Mouse (Mus musculus): Measurements from ENCODE around the gene Hscb. TPM values are rescaled to one million over a fixed set of nuclear protein-coding genes. Genes with fewer than 3 reads are reported as not detected.

Hscb gene
- polyA plus RNA-seq, 1 experiment from 2014 or later, result 28.2 TPM

DNA sequence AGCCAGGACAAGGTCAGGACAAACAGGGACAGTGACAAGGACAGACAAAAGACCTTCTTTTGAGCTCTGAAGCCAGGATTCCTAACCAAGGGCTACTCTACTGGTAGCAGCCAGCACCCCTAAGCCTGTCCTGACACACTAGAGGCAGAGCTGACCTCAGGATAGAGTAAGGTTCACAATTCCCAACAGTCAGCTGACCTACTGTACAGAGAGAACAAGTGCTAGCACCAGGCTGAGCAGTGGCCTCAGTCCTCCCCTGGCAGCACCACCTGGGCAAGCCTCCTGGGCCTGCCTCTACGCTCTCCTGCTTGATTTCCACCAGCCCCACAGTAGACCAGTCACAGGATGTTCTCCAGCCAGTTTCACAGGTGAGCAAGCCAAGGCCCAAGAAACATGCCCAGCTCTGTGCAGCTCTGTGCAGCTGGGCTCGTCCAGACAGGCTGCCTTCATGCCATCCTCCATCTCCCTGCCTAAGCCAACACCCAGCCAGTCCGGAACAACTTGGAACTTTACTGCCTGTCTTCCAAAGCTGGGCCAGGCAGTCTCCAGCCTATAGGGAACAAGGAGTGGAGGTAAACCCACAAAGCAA, 38.4 kb downstream of the Hscb start:
- H3K36me3 ChIP-seq, result peaks cover 34% of the 10 kb centered on the region

DNA sequence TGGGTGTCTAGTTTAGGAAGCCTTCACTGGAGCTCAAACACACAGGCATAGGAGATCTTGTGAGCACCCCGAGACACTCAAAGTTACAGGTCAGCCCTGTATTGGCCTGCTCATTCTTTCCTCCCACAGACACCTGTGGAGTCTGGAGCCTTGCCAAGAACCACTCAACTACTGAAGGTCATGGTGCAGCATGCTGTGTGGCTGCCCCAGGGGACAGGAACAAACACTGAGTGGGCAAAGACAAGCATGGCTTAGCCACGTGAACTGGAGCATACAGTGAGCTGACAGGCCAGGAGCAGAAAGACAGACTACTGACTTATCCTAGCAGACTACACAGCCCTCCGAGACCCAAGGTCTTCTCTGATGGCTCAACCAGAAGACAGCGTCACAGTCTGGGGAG, 41.9 kb downstream of the Hscb start:
- no peak overlapping the region for H3K4me2 ChIP-seq
- no peak overlapping the region for H3K4me3 ChIP-seq (replicated peaks)
- H3K9ac ChIP-seq, result no peak overlapping the region
- H3K4me1 ChIP-seq, result 0 out of 2 replicates have a peak, but pooled peaks cover 5% of the 10 kb centered on the region
- H3K27me3 ChIP-seq (replicated peaks), result no peaks in the 10 kb centered on the region
- WGBS, result 65% methylated on average over 4 of the region's 4 CpGs
- no peak overlapping the region for H3K27ac ChIP-seq
- H3K36me3 ChIP-seq, result peaks cover 60% of the 10 kb centered on the region
- ATAC-seq (ENCODE audit: insufficient read depth, low FRiP score, low read depth), result peak; percentile 70; the same call in 1 of the 2 replicates
- H3K9me3 ChIP-seq, result no peaks in the 10 kb centered on the region

More for the DNA sequence above, 38.4 kb downstream of the Hscb start:
- 80% methylated on average over 3 of the region's 3 CpGs for WGBS
- Histone ChIP-seq H3K27me3 (replicated peaks) (no peaks in the 10 kb centered on the region), H3K4me3 (replicated peaks) (no peak overlapping the region), H3K9me3 (no peaks in the 10 kb centered on the region), H3K4me1 (peaks cover 14% of the 10 kb centered on the region; the same call in 1 of the 2 replicates), H3K9ac (no peak overlapping the region), H3K27ac (no peak overlapping the region; the same call in 1 of the 2 replicates), H3K4me2 (no peak overlapping the region)
- no peak for ATAC-seq (ENCODE audit: insufficient read depth, low FRiP score, low read depth)

DNA sequence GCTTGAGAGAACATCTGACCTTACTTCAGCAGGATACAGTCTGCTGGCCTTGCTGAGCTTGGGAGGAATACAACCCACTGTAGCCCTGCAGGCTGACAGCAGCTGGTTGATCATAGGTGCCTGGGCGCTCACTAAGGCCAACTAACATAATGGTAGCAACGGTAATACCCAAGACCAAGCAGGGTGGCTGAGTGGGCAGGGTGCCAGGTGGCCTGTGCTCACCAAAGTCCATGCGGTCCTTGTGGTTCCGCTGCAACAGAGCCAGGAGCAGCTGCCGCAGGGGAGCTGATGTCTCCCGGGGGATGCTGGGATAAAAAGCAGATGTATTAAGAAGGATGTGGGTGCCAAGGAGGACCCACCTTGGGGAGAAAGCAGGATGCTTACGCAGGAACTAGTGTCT, 45.2 kb downstream of the Hscb start:
- no peak overlapping the region for H3K27ac ChIP-seq
- H3K9ac ChIP-seq, result no peak overlapping the region
- 91% methylated on average over 7 of the region's 7 CpGs for WGBS
- no peak for ATAC-seq (ENCODE audit: insufficient read depth, low FRiP score, low read depth)
- H3K27me3 ChIP-seq (replicated peaks), result no peaks in the 10 kb centered on the region
- no peak overlapping the region for H3K4me2 ChIP-seq
- peaks cover 78% of the 10 kb centered on the region for H3K36me3 ChIP-seq
- no peak overlapping the region for H3K4me3 ChIP-seq (replicated peaks)
- no peaks in the 10 kb centered on the region for H3K9me3 ChIP-seq
- H3K4me1 ChIP-seq, result no peaks in the 10 kb centered on the region

DNA sequence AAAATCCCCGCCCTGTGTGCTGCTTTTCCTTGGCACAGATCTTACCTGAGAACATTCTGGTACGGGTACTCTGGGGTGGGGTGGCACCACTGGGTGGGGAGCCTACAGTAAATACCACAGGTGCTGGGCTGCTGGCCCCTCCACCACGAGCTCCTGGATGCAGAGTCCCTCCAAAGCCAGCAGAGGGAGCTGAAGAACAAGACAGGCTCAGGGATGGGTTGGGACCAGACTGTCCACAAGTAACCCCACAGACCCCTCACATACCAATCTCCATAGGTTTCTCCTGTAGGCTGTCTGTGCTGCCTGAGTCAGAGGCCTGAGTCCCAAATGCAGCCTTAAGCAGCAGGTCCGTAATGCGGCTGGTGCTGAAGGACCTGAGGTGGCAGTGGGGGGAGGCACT, 50.9 kb downstream of the Hscb start:
- no peak overlapping the region for H3K9ac ChIP-seq
- WGBS, result 60% methylated on average over 5 of the region's 5 CpGs
- H3K9me3 ChIP-seq, result no peaks in the 10 kb centered on the region
- H3K4me3 ChIP-seq (replicated peaks), result no peak overlapping the region
- peak; percentile 32; the same call in 1 of the 2 replicates for ATAC-seq (ENCODE audit: insufficient read depth, low FRiP score, low read depth)
- H3K4me2 ChIP-seq, result no peak overlapping the region
- H3K36me3 ChIP-seq, result peaks cover 75% of the 10 kb centered on the region
- no peaks in the 10 kb centered on the region for H3K4me1 ChIP-seq
- no peak overlapping the region for H3K27ac ChIP-seq
- no peaks in the 10 kb centered on the region for H3K27me3 ChIP-seq (replicated peaks)

DNA sequence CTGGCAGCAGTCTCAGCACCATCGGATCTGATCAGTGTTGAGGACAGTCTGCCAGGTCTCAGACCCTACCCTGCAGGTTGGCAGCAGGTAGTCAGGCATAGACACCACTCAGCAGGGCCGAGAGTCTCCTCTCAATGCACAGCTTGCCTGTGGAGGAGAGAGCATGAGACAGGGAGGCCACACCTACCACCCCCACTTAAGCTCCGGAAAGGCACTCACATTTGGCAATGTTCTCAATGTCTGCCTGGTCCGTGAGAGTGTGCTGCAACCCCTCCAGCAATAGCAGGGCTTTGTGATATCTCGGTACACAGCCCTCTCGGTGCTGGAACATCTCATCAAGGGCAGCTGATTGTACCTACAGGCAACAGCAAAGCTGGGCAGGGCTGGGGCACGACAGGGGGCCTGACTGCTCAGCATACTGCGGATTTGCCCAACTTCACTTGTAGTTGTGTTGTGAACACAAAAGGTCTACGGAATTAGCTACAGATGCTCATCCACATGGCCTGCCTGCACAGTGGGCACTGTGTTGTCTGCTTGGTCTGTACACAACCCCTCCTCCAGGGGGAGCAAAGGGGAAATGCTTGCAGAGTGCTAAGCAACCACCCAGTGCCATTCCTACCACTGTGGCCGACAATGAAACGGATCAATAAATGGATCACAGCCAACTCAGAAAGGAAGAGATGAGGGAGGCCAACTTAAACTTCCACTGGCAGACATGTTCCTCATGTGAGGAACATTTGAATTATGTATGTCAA, 53.3 kb downstream of the Hscb start:
- Histone ChIP-seq H3K27ac (no peak overlapping the region), H3K4me1 (no peaks in the 10 kb centered on the region), H3K9ac (no peak overlapping the region), H3K9me3 (no peaks in the 10 kb centered on the region), H3K4me3 (replicated peaks) (no peak overlapping the region), H3K27me3 (replicated peaks) (no peaks in the 10 kb centered on the region), H3K4me2 (no peak overlapping the region), H3K36me3 (peaks cover 52% of the 10 kb centered on the region)
- WGBS, result 77% methylated on average over 11 of the region's 11 CpGs
- no peak for ATAC-seq (ENCODE audit: insufficient read depth, low FRiP score, low read depth)

DNA sequence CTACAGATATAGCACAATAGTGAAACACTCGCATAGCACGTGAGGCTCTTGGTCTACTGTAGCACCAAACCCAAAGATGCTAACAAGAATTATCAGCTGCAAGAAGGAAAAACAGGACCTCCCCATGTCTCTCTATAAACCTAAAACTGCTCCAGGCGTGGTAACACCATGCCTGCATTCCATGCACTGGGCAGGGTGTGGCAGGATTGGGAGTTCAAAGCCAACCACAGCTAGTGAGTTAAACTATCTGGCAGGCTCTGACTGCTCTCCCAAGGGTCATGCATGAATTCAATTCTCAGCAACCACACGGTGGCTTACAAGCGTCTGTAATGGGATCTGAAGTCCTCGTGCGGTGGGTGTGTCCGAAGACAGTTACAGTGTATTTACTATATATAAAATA, 56.4 kb downstream of the Hscb start:
- WGBS, result 68% methylated on average over 8 of the region's 8 CpGs
- no peaks in the 10 kb centered on the region for H3K27me3 ChIP-seq (replicated peaks)

DNA sequence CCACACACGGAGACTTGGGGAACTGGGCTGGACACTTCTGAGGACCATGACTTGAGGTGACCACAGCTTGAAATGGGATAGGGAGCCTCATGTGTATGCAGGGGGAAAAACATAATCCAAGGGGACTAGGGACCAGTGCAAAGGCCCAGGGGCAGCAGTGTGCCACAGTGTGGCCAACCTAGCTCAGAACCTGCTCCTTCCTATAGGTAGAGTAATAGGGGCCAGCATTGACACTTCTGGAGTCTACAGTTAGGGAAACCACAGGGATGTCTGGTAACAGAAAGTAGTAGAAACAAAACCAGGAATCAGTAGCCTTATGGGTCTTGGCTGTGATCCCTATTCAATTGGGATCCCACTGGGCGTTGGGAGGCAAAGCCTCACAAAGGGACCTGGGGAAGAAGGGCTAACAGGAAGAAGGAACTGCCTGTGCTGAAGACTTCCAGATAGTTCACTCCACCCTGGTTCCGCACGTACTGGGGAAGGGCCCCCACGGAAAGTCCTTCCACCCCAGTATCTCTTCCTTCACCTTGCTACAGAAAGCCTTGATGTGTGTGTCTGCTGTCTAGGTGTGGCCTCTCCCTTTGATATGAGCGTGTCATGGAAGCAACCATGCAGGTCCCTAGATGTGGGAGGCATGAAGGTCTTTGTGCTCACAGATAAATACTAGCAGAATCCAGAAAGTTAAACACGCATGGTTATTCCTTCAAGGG, 57.9 kb downstream of the Hscb start:
- peak; percentile 40; the same call in 1 of the 2 replicates for ATAC-seq (ENCODE audit: insufficient read depth, low FRiP score, low read depth)
- H3K4me3 ChIP-seq (replicated peaks), result no peak overlapping the region
- H3K27me3 ChIP-seq (replicated peaks), result no peaks in the 10 kb centered on the region
- no peaks in the 10 kb centered on the region for H3K9me3 ChIP-seq
- H3K9ac ChIP-seq, result no peak overlapping the region
- peaks cover 20% of the 10 kb centered on the region for H3K36me3 ChIP-seq
- 73% methylated on average over 7 of the region's 7 CpGs for WGBS
- peaks cover 15% of the 10 kb centered on the region for H3K4me1 ChIP-seq
- no peak overlapping the region for H3K27ac ChIP-seq
- H3K4me2 ChIP-seq, result no peak overlapping the region

More for the DNA sequence above, 56.4 kb downstream of the Hscb start:
- H3K9me3 ChIP-seq, result no peaks in the 10 kb centered on the region
- no peak overlapping the region for H3K9ac ChIP-seq
- H3K4me1 ChIP-seq, result peaks cover 15% of the 10 kb centered on the region
- H3K4me2 ChIP-seq, result no peak overlapping the region
- no peak overlapping the region for H3K27ac ChIP-seq
- ATAC-seq (ENCODE audit: insufficient read depth, low FRiP score, low read depth), result no peak
- peaks cover 31% of the 10 kb centered on the region for H3K36me3 ChIP-seq
- H3K4me3 ChIP-seq (replicated peaks), result no peak overlapping the region

DNA sequence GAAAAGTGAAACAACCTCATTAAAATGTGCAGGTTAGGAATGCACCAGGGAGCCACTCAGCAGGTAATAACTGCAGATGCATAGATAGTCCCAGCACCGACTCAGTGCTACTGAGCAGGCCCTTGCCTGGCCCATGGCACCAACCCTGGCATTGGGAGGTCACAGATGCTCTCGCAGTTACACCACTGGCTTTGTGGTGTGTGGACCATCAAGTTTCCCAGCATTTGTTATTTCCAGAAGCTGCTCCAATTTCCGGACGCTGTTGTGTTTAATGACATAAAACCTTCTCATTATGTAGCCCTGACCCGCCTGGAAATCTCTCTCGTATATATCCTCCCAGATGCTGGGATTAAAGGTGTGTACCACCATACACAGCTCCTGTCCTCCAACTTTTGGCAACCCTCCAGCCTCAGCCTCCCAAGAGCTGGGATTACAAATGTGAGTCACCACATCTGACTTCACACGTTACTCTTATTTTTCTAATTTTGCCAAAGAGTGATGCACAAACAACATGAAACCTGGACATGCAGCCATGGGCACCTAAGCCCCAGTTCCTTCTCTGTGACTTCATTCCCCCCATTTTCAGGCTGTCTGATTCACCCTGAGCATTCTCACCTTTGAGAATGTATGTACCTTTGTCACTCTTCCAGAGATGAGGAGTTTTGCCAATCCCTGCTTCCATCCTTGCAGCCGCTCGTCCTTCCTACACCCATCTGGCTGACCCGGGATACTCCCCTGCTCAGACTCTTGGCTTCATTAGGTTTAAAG, 58.6 kb downstream of the Hscb start:
- Histone ChIP-seq H3K9me3 (no peaks in the 10 kb centered on the region), H3K4me3 (replicated peaks) (peak overlapping the region; percentile 83), H3K9ac (peak overlapping the region; percentile 58; the same call in 1 of the 2 replicates), H3K27ac (peak overlapping the region; percentile 69; the same call in 1 of the 2 replicates), H3K4me2 (peak overlapping the region; percentile 85), H3K4me1 (peaks cover 15% of the 10 kb centered on the region), H3K36me3 (peaks cover 20% of the 10 kb centered on the region), H3K27me3 (replicated peaks) (no peaks in the 10 kb centered on the region)
- 52% methylated on average over 10 of the region's 10 CpGs for WGBS
- peak; percentile 11; the same call in 1 of the 2 replicates for ATAC-seq (ENCODE audit: insufficient read depth, low FRiP score, low read depth)

DNA sequence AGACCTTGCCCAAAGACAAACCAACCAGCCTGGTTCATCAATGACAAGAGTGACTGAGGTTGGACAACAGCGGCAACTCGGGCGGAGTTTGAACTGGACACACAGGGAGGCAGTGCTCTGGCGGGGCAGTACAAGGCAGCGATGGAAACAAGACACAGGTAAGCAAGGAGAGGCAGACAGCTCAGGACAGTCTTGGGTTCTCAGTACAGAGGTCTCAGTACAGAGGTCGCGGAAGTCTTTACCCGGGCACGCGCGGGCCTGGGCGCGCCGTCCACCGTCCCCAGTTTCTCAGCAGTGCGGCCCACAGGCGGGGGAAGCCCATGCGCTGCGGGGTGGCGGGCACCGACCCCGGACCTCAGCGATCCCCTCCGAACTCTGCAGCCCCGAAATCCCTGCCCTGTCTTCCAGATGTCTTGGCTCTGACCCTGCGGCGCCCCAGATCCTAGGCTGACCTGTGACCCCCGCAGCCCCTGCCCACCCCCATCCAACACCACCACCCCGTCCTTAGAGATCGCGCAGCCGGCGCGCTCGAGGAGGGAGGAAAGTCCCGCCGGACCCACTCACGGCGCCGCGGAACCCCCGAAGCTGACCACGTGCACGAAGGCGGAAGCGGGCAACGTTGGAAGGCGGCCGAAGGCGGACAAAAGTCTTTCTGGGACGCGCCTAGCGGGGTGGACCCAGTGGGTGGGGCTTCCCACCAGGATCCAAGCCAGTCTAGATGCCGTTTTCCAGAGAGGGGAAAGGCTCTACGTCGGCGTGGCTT, 59.4 kb downstream of the Hscb start, which contains the start of gene Pus1:
Pus1 (minus strand) TSS at position 662 of the 763 bp plus-strand sequence.
- Histone ChIP-seq H3K9ac (peak within 1 kb of the TSS; percentile 58), H3K4me2 (peak within 1 kb of the TSS; percentile 85), H3K27me3 (replicated peaks) (no peaks in the 10 kb centered on the region), H3K9me3 (no peaks in the 10 kb centered on the region), H3K4me3 (replicated peaks) (peak within 1 kb of the TSS; percentile 83), H3K4me1 (peaks cover 15% of the 10 kb centered on the region), H3K27ac (peak within 1 kb of the TSS; percentile 69; the same call in 1 of the 2 replicates), H3K36me3 (peaks cover 19% of the 10 kb centered on the region)
- WGBS, result under 1% methylated on average over 55 of the region's 57 CpGs
- peak; percentile 90 for ATAC-seq (ENCODE audit: insufficient read depth, low FRiP score, low read depth)

DNA sequence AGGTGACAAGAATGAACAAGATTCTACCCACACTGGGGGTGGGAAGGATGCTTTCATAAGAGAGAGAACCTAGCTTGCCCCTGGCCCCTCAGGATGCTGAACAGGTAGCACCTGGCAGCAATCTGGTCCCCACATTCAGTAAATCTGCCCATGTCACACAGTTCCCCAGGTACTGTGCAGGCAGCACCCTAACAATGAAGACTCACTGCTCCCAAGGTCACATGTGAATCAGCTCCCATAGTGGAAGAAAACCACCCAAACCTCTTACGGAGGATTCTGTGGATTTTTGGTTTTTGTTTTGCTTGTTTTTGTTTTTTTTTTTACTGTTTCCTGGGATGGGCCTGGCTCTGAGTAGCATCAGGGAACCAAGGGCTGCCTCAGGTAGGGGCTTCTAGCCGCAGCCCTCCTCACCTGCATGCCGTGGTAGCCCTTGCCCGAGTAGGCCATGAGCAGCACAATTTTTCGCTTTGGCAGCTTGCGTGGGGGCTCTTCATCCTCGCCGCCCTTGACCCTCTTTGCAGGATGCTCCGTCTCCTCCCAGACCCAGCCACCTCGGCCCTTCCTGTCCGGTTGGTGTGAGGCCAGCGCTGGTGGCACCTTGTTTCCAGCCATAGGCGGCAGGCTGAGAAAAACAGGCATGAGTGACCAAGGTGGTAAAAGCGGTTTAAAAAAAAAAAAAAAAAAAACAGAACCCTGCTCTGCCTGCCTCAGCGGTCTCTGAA, 60.1 kb downstream of the Hscb start:
- H3K27me3 ChIP-seq (replicated peaks), result no peaks in the 10 kb centered on the region
- peaks cover 26% of the 10 kb centered on the region for H3K36me3 ChIP-seq
- H3K27ac ChIP-seq, result no peak overlapping the region
- 12% methylated on average over 15 of the region's 15 CpGs for WGBS
- H3K4me1 ChIP-seq, result peaks cover 15% of the 10 kb centered on the region
- no peaks in the 10 kb centered on the region for H3K9me3 ChIP-seq
- no peak for ATAC-seq (ENCODE audit: insufficient read depth, low FRiP score, low read depth)
- peak overlapping the region; percentile 85 for H3K4me2 ChIP-seq
- peak overlapping the region; percentile 83 for H3K4me3 ChIP-seq (replicated peaks)
- H3K9ac ChIP-seq, result peak overlapping the region; percentile 58
